Comparison of ENCODE assay signal across 31 mouse cellular contexts in the genomic region with DNA sequence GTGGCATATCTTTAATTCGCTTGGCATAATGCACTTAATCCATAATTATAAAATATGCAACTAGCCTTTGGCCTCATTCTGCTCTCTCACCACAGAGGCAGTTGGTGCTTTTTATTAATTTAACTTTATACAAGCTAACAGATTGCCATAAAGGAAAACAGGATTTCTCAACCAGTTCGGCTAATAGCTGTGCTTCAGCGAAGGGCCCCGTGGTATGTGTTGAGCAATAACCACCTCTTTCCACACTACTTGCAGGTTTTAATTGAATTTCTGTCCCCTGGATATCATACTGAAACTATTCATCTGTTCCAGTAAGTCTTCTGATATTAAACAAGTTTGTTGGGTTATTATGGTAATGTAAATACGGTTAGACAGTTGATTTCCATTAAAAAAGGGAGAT.
DNase-seq lines count a peak whose midpoint lies in the region; ATAC-seq lines count a peak whose summit lies in the region.
"Had no signal": no experiment of that assay in that cellular context is flagged by ENCODE, and none has a peak within 500 bp of the region (broad histone marks: within the 10 kb centered on the region; RNA-seq: fewer than 3 reads in every experiment).

No protein-coding gene starts in this region.

- no peak for ATAC-seq in neural tube, embryonic 13.5 days (ENCODE audit: low read depth)
- ATAC-seq in neural tube, embryonic 15.5 days (ENCODE audit: low FRiP score): no peak
- ATAC-seq: intestine, embryonic 15.5 days had no signal

- H3K4me2 ChIP-seq in neural tube, embryonic 13.5 days: no peak overlapping the region; the same call in 1 of the 2 replicates
- peak overlapping the region; percentile 27 for H3K4me2 ChIP-seq in neural tube, embryonic 15.5 days
- H3K4me2 ChIP-seq: embryonic facial prominence, embryonic 12.5 days; heart, embryonic 13.5 days; hindbrain, embryonic 15.5 days; intestine, embryonic 15.5 days; limb, embryonic 15.5 days; liver, embryonic 13.5 days; lung, embryonic 14.5 days; midbrain, embryonic 13.5 days; stomach, embryonic 15.5 days had no signal

- DNase-seq in neural tube, embryonic 10.5 days (ENCODE audit: extremely low spot score, low spot score): no peak
- peak; percentile 15 to 33 for DNase-seq in lung, adult 18-20 months
- peak; percentile 13 for DNase-seq in lung, postnatal 14 days
- no peak for DNase-seq in urinary bladder, adult 18-20 months (ENCODE audit: low spot score in 2 of 2)
- no peak for DNase-seq in right cerebral cortex, adult 18-20 months
- no peak for DNase-seq in kidney, adult 8-10 months
- DNase-seq: B cell, adult 2 months; cerebellum, adult 11 months; cerebellum, adult 9-10 months; cerebellum, postnatal 36 days; gastrocnemius, adult 2 months; gastrocnemius, postnatal 36 days; heart, adult 2 months; heart, postnatal 10 days; kidney, adult 2 months; liver, embryonic 13.5 days; right cerebral cortex, postnatal 14 days had no signal

- no peaks in the 10 kb centered on the region for H3K36me3 ChIP-seq in neural tube, embryonic 13.5 days
- H3K36me3 ChIP-seq in neural tube, embryonic 15.5 days: no peaks in the 10 kb centered on the region
- H3K36me3 ChIP-seq: embryonic facial prominence, embryonic 12.5 days; forebrain, embryonic 10.5 days; heart, embryonic 13.5 days; hindbrain, embryonic 15.5 days; intestine, embryonic 15.5 days; limb, embryonic 15.5 days; liver, embryonic 13.5 days; midbrain, embryonic 13.5 days; stomach, embryonic 15.5 days had no signal

- no peaks in the 10 kb centered on the region for H3K9me3 ChIP-seq in neural tube, embryonic 13.5 days
- no peaks in the 10 kb centered on the region for H3K9me3 ChIP-seq in neural tube, embryonic 15.5 days (replicated peaks)
- H3K9me3 ChIP-seq: embryonic facial prominence, embryonic 12.5 days; forebrain, embryonic 10.5 days; heart, embryonic 13.5 days; hindbrain, embryonic 15.5 days; intestine, embryonic 15.5 days; limb, embryonic 15.5 days; liver, embryonic 13.5 days; midbrain, embryonic 13.5 days; stomach, embryonic 15.5 days had no signal

- H3K27me3 ChIP-seq in neural tube, embryonic 13.5 days: no peaks in the 10 kb centered on the region
- no peaks in the 10 kb centered on the region for H3K27me3 ChIP-seq in neural tube, embryonic 15.5 days (replicated peaks)
- H3K27me3 ChIP-seq: embryonic facial prominence, embryonic 12.5 days; heart, embryonic 13.5 days; hindbrain, embryonic 15.5 days; intestine, embryonic 15.5 days; limb, embryonic 15.5 days; liver, embryonic 13.5 days; megakaryocyte, embryonic 14.5 days; midbrain, embryonic 13.5 days; stomach, embryonic 15.5 days had no signal

- H3K27ac ChIP-seq in neural tube, embryonic 13.5 days (replicated peaks): peak overlapping the region; percentile 70; the same call in 1 of the 2 replicates
- H3K27ac ChIP-seq in neural tube, embryonic 15.5 days (replicated peaks): peak overlapping the region; percentile 54; the same call in 1 of the 2 replicates
- H3K27ac ChIP-seq: embryonic facial prominence, embryonic 12.5 days; forebrain, embryonic 10.5 days; gastrocnemius, adult 2 months; heart, adult 2 months; heart, embryonic 13.5 days; hindbrain, embryonic 15.5 days; intestine, embryonic 15.5 days; kidney, postnatal 0 days; left cerebral cortex, adult 2 months; limb, embryonic 15.5 days; liver, embryonic 13.5 days; midbrain, embryonic 13.5 days; stomach, embryonic 15.5 days had no signal

- peaks cover 15% of the 10 kb centered on the region for H3K4me1 ChIP-seq in neural tube, embryonic 13.5 days (replicated peaks)
- H3K4me1 ChIP-seq in neural tube, embryonic 15.5 days: peaks cover 12% of the 10 kb centered on the region
- H3K4me1 ChIP-seq: heart, embryonic 13.5 days; intestine, embryonic 15.5 days; liver, embryonic 13.5 days; megakaryocyte, embryonic 14.5 days; stomach, embryonic 15.5 days had no signal

- H3K9ac ChIP-seq in neural tube, embryonic 13.5 days: no peak overlapping the region
- H3K9ac ChIP-seq in neural tube, embryonic 15.5 days (replicated peaks): no peak overlapping the region
- H3K9ac ChIP-seq: embryonic facial prominence, embryonic 12.5 days; heart, embryonic 13.5 days; hindbrain, embryonic 15.5 days; intestine, embryonic 15.5 days; limb, embryonic 15.5 days; liver, embryonic 13.5 days; lung, embryonic 14.5 days; midbrain, embryonic 13.5 days; stomach, embryonic 15.5 days had no signal

- 81% methylated on average over 5 of the region's 5 CpGs for WGBS in neural tube, embryonic 13.5 days
- 61% methylated on average over 5 of the region's 5 CpGs for WGBS in neural tube, embryonic 15.5 days

- H3K4me3 ChIP-seq in neural tube, embryonic 13.5 days: no peak overlapping the region
- no peak overlapping the region for H3K4me3 ChIP-seq in neural tube, embryonic 15.5 days (replicated peaks)
- H3K4me3 ChIP-seq: embryonic facial prominence, embryonic 12.5 days; forebrain, embryonic 10.5 days; gastrocnemius, adult 2 months; heart, adult 2 months; heart, embryonic 13.5 days; hindbrain, embryonic 15.5 days; intestine, embryonic 15.5 days; left cerebral cortex, adult 2 months; limb, embryonic 15.5 days; liver, embryonic 13.5 days; megakaryocyte, embryonic 14.5 days; midbrain, embryonic 13.5 days; stomach, embryonic 15.5 days had no signal

Comparison
In these comparisons a context has a peak if more than half of its experiments do, and no peak if none do; other contexts are left out.
1. DNase-seq: peak in lung, adult 18-20 months (2 of 2) and lung, postnatal 14 days (single experiment); none in neural tube, embryonic 10.5 days (single experiment), urinary bladder, adult 18-20 months (0 of 2), right cerebral cortex, adult 18-20 months (single experiment) and kidney, adult 8-10 months (0 of 2).